Mouse (Mus musculus) kidney, adult 2 months (tissue): Measurements from ENCODE around the gene Olfr574.

Experiments
- CTCF ChIP-seq: fragments of 200-500 bp; conservative IDR thresholded peaks from 2 replicates; pipeline ENCODE4 v1.5.1; 2011; ENCODE audit warnings: low read depth, mild to moderate bottlenecking, control low read depth, low read length, moderate library complexity, mixed read lengths; ENCODE audit not compliant: insufficient read depth, insufficient read length
- POLR2A ChIP-seq: fragments of 200-500 bp; IDR thresholded peaks from one replicate; pipeline ENCODE4 v1.6.1; 2011; ENCODE audit warnings: low read depth, low read length, control low read depth

DNA sequence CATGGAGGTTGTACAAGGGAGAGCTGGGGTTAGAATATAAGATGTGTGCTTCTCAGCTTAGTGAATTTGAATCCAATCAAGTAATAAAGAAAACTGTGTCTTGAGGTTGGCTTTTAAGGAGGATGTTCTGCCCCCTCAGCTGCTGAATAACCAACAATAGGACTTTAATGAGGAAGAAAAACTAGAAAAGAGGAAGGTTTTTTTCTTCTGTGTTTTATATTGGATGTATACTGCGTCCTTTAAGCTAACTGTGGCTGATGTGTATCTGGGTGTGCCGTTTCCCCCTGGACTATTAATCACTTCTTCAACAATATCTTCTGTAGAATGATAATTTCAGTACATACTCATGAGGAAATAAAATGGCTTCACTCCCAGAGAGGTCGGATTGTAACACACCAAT is 21.2 kb upstream of the Olfr574 start:
- no peak for TF ChIP-seq POLR2A
- no peak for TF ChIP-seq CTCF
